Comparison of ENCODE assay signal across 9 mouse cellular contexts in the genomic region with DNA sequence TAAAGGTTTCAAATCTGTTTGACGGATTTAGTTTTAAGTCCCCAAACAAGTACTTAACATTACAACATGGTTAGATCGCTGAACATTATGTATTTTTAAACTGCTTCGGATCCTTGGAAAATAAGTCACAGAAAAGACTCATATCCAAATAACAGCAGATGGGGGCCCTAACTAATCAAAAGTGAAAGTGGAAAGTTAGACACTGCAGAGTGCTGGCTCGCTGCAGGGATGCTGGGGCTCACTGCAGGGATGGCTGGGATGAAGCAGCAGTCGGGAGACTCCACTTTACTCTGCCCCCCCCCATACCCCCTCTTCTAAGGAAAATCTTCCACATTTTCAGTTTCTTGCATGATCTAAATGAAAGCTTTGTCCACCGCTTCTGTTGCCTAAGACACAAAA.
DNase-seq lines count a peak whose midpoint lies in the region; ATAC-seq and TF ChIP-seq lines count a peak whose summit lies in the region.
"Had no signal": no experiment of that assay in that cellular context is flagged by ENCODE, and none has a peak within 500 bp of the region (broad histone marks: within the 10 kb centered on the region; RNA-seq: fewer than 3 reads in every experiment).

No protein-coding gene starts in this region.

- H3K4me3 ChIP-seq in layer of hippocampus, adult 2 months, result peak overlapping the region; percentile 46
- H3K4me3 ChIP-seq in bone marrow macrophage, adult 2 months (ENCODE audit: insufficient read depth, low read length), result peak overlapping the region; percentile 50
- peak overlapping the region; percentile 33 for H3K4me3 ChIP-seq in heart, embryonic 15.5 days
- H3K4me3 ChIP-seq in hindbrain, embryonic 13.5 days, result no peak overlapping the region
- H3K4me3 ChIP-seq: neural tube, embryonic 12.5 days had no signal

- H3K9ac ChIP-seq in heart, embryonic 15.5 days, result 0 out of 2 replicates have a peak overlapping the region, but pooled peaks have one; percentile 13
- no peak overlapping the region for H3K9ac ChIP-seq in hindbrain, embryonic 13.5 days
- H3K9ac ChIP-seq: neural tube, embryonic 12.5 days had no signal

- no peak for TF ChIP-seq CTCF in layer of hippocampus, adult 2 months (conservative IDR thresholded peaks at IDR 0.05)
- TF ChIP-seq CTCF in bone marrow macrophage, adult 2 months (IDR thresholded peaks at IDR 0.05; ENCODE audit: low read depth, low read length), result no peak

- H3K27me3 ChIP-seq in heart, embryonic 15.5 days, result no peaks in the 10 kb centered on the region
- H3K27me3 ChIP-seq in hindbrain, embryonic 13.5 days, result no peaks in the 10 kb centered on the region
- H3K27me3 ChIP-seq: neural tube, embryonic 12.5 days had no signal

- H3K27ac ChIP-seq in layer of hippocampus, adult 2 months, result peak overlapping the region; percentile 62
- H3K27ac ChIP-seq in bone marrow macrophage, adult 2 months (ENCODE audit: insufficient read depth, low read depth, low read length), result peak overlapping the region; percentile 40
- H3K27ac ChIP-seq in heart, embryonic 15.5 days, result peak overlapping the region; percentile 68
- H3K27ac ChIP-seq in hindbrain, embryonic 13.5 days, result no peak overlapping the region
- H3K27ac ChIP-seq: neural tube, embryonic 12.5 days had no signal

- no peak for ATAC-seq in heart, embryonic 15.5 days (replicated peaks; ENCODE audit: insufficient number of reproducible peaks, insufficient read depth, low FRiP score, low read depth)
- ATAC-seq in megakaryocyte, adult 5-6 weeks (ENCODE audit: poor library complexity, severe bottlenecking), result peak; percentile 55
- no peak for ATAC-seq in hindbrain, embryonic 13.5 days (ENCODE audit: low FRiP score)

- 46% methylated on average over 6 of the region's 6 CpGs for WGBS in heart, embryonic 15.5 days
- 73% methylated on average over 6 of the region's 6 CpGs for WGBS in hindbrain, embryonic 13.5 days

- H3K4me1 ChIP-seq in bone marrow macrophage, adult 2 months (ENCODE audit: control insufficient read depth, insufficient read depth, low read length), result peaks cover 3% of the 10 kb centered on the region
- H3K4me1 ChIP-seq in heart, embryonic 15.5 days (replicated peaks), result peaks cover 15% of the 10 kb centered on the region
- H3K4me1 ChIP-seq in hindbrain, embryonic 13.5 days (replicated peaks), result peaks cover 22% of the 10 kb centered on the region

- no peaks in the 10 kb centered on the region for H3K9me3 ChIP-seq in heart, embryonic 15.5 days (replicated peaks)
- H3K9me3 ChIP-seq in hindbrain, embryonic 13.5 days, result no peaks in the 10 kb centered on the region
- H3K9me3 ChIP-seq: neural tube, embryonic 12.5 days had no signal

- TF ChIP-seq POLR2A in bone marrow macrophage, adult 2 months (IDR thresholded peaks at IDR 0.05; ENCODE audit: borderline replicate concordance, low read depth, low read length), result no peak

- H3K4me2 ChIP-seq in heart, embryonic 15.5 days, result peak overlapping the region; percentile 49
- no peak overlapping the region for H3K4me2 ChIP-seq in hindbrain, embryonic 13.5 days
- H3K4me2 ChIP-seq: neural tube, embryonic 12.5 days had no signal

- no peak for DNase-seq in layer of hippocampus, adult 2 months (ENCODE audit: low spot score in 2 of 2)
- no peak for DNase-seq in layer of hippocampus, adult 11-12 months (ENCODE audit: low spot score)
- DNase-seq in cerebellum, postnatal 25 days, result no peak
- no peak for DNase-seq in cerebellum, adult 11-12 months

- H3K36me3 ChIP-seq in heart, embryonic 15.5 days, result no peaks in the 10 kb centered on the region
- H3K36me3 ChIP-seq in hindbrain, embryonic 13.5 days, result no peaks in the 10 kb centered on the region
- H3K36me3 ChIP-seq: neural tube, embryonic 12.5 days had no signal
